Mouse (Mus musculus) myocyte (in vitro differentiated cells): ENCODE measurements around the gene Aebp2. TPM values are rescaled to one million over a fixed set of nuclear protein-coding genes. Genes with fewer than 3 reads are reported as not detected.
"Not testable (repeated sequence)": the region's sequence is repeated elsewhere in the genome, so short reads cannot be mapped to it uniquely, and the experiment has no call there.

ENCODE experiments used
- H3K27me3 ChIP-seq: one replicate; pipeline ENCODE4 v1.6.1; 2011; ENCODE audit not compliant: control insufficient read depth, insufficient read depth, insufficient read length
- H3K36me3 ChIP-seq: one replicate; pipeline ENCODE4 v1.6.1; 2011; ENCODE audit not compliant: control insufficient read depth, insufficient read depth
- H3K4me2 ChIP-seq: one replicate; pipeline ENCODE4 v1.6.1; 2011; ENCODE audit warnings: low read depth, control low read depth
- H3K4me3 ChIP-seq: one replicate; pipeline ENCODE4 v1.5.1; 2011; ENCODE audit warnings: mild to moderate bottlenecking, control low read depth, moderate library complexity
- H3K79me2 ChIP-seq: one replicate; pipeline ENCODE4 v1.6.1; 2011; ENCODE audit not compliant: control insufficient read depth, insufficient read depth
- H3ac ChIP-seq: one replicate; pipeline ENCODE4 v1.6.1; 2011; ENCODE audit not compliant: control insufficient read depth, insufficient read length
- CEBPB ChIP-seq: IDR thresholded peaks from 2 replicates; pipeline ENCODE4 v1.6.1; 2011; ENCODE audit warnings: mild to moderate bottlenecking, moderate library complexity; ENCODE audit not compliant: poor library complexity, insufficient read depth, severe bottlenecking
- E2F4 ChIP-seq: IDR thresholded peaks from one replicate; pipeline ENCODE4 v1.6.1; 2011; ENCODE audit warnings: mild to moderate bottlenecking, control low read depth, moderate library complexity; ENCODE audit not compliant: insufficient read depth
- MAX ChIP-seq: IDR thresholded peaks from one replicate; pipeline ENCODE4 v1.6.1; 2011; ENCODE audit warnings: low read depth, mild to moderate bottlenecking, control low read depth
- MYOD1 ChIP-seq, 3 experiments: IDR thresholded peaks; one replicate each; pipeline ENCODE4 v1.6.1; 2011; ENCODE audit warnings: control low read depth in 2 of 3, low read depth in 2 of 3, mild to moderate bottlenecking in 2 of 3, moderate library complexity in 1 of 3; ENCODE audit not compliant: insufficient read length in 2 of 3, control insufficient read depth in 1 of 3
- MYOG ChIP-seq, 3 experiments: IDR thresholded peaks; one replicate each; pipeline ENCODE4 v1.6.1; 2011; ENCODE audit warnings: control low read depth in 2 of 3, low read depth in 2 of 3, mild to moderate bottlenecking in 2 of 3; ENCODE audit not compliant: insufficient read length in 2 of 3, control insufficient read depth in 1 of 3, insufficient read depth in 1 of 3
- POLR2A ChIP-seq: IDR thresholded peaks from one replicate; pipeline ENCODE4 v1.6.1; 2011; ENCODE audit warnings: low read depth, mild to moderate bottlenecking, control low read depth, moderate library complexity; ENCODE audit not compliant: insufficient read length
- POLR2AphosphoS2 ChIP-seq: IDR thresholded peaks from one replicate; pipeline ENCODE4 v1.6.1; 2011; ENCODE audit warnings: low read depth, control low read depth; ENCODE audit not compliant: insufficient read length
- REST ChIP-seq: IDR thresholded peaks from one replicate; pipeline ENCODE4 v1.6.1; 2011; ENCODE audit warnings: mild to moderate bottlenecking, control low read depth, moderate library complexity; ENCODE audit not compliant: insufficient read depth, insufficient read length
- SRF ChIP-seq: IDR thresholded peaks from one replicate; pipeline ENCODE4 v1.6.1; 2011; ENCODE audit warnings: low read depth; ENCODE audit not compliant: control insufficient read depth, insufficient read length
- TCF12 ChIP-seq: IDR thresholded peaks from one replicate; pipeline ENCODE4 v1.6.1; 2011; ENCODE audit warnings: mild to moderate bottlenecking, control low read depth; ENCODE audit not compliant: poor library complexity, insufficient read depth, severe bottlenecking
- TCF3 ChIP-seq: IDR thresholded peaks from one replicate; pipeline ENCODE4 v1.6.1; 2011; ENCODE audit warnings: low read depth, control low read depth; ENCODE audit not compliant: insufficient read length
- USF1 ChIP-seq: IDR thresholded peaks from one replicate; pipeline ENCODE4 v1.6.1; 2011; ENCODE audit warnings: low read depth, mild to moderate bottlenecking, control low read depth, moderate library complexity
- polyA plus RNA-seq: library from polyadenylated mRNA; unstranded; fragments of >200 nt; fragmentation: generic; extraction: Trizol; gene quantifications from one replicate; pipeline ENCODE4 v1.2.1, GENCODE M21; 2012; ENCODE audit warnings: missing spikeins

Aebp2 gene
- polyA plus RNA-seq: 18.7 TPM

- H3K27me3 ChIP-seq: no peaks in the 10 kb centered on the region
- peak within 1 kb of the TSS; percentile 80 for H3K4me3 ChIP-seq
- H3ac ChIP-seq: peak within 1 kb of the TSS; percentile 99
- H3K4me2 ChIP-seq: peak within 1 kb of the TSS; percentile 80
- peaks cover 36% of the 10 kb centered on the region for H3K79me2 ChIP-seq
- TF ChIP-seq MYOG (IDR thresholded peaks at IDR 0.05; ENCODE audit: control insufficient read depth in 1 of 3, insufficient read depth in 1 of 3, insufficient read length in 2 of 3, low read depth in 2 of 3): no peak
- no peak for TF ChIP-seq E2F4
- no peak for TF ChIP-seq CEBPB
- no peaks in the 10 kb centered on the region for H3K36me3 ChIP-seq
These were observed at the start of gene Aebp2 for GRCm38 (mm10) chr6:140622391-140623225. TSS of gene Aebp2 (plus strand) at chr6:140622663.

- H3K4me2 ChIP-seq: no peak overlapping the region
- H3K4me3 ChIP-seq: no peak overlapping the region
- no peaks in the 10 kb centered on the region for H3K27me3 ChIP-seq
- no peak for TF ChIP-seq SRF
- TF ChIP-seq MYOD1 (IDR thresholded peaks at IDR 0.05; ENCODE audit: control insufficient read depth in 1 of 3, insufficient read length in 2 of 3, low read depth in 2 of 3): no peak
- TF ChIP-seq POLR2A: no peak
- TF ChIP-seq MAX: no peak
- no peak for TF ChIP-seq POLR2AphosphoS2
- TF ChIP-seq MYOG (IDR thresholded peaks at IDR 0.05; ENCODE audit: control insufficient read depth in 1 of 3, insufficient read depth in 1 of 3, insufficient read length in 2 of 3, low read depth in 2 of 3): no peak
- no peak for TF ChIP-seq REST
- TF ChIP-seq CEBPB: no peak
- TF ChIP-seq USF1: no peak
- no peak for TF ChIP-seq TCF3
- no peak overlapping the region for H3ac ChIP-seq
- no peaks in the 10 kb centered on the region for H3K79me2 ChIP-seq
- H3K36me3 ChIP-seq: peaks cover 4% of the 10 kb centered on the region
These were observed 47.5 kb upstream of the Aebp2 start for GRCm38 (mm10) chr6:140574943-140575342.

GRCm38 (mm10) chr6:140576133-140576532 lies 46.3 kb upstream of the Aebp2 start:
- H3ac ChIP-seq: no peak overlapping the region
- H3K4me3 ChIP-seq: no peak overlapping the region
- H3K79me2 ChIP-seq: no peaks in the 10 kb centered on the region
- no peaks in the 10 kb centered on the region for H3K36me3 ChIP-seq
- H3K4me2 ChIP-seq: no peak overlapping the region
- H3K27me3 ChIP-seq: no peaks in the 10 kb centered on the region
- peak in 1 of 3 experiments; percentile 44 for TF ChIP-seq MYOD1 (IDR thresholded peaks at IDR 0.05; ENCODE audit: control insufficient read depth in 1 of 3, insufficient read length in 2 of 3, low read depth in 2 of 3)
- no peak for TF ChIP-seq SRF

GRCm38 (mm10) chr6:140576961-140577821 lies 45.3 kb upstream of the Aebp2 start:
- Histone ChIP-seq H3K4me3 (no peak overlapping the region), H3K36me3 (no peaks in the 10 kb centered on the region), H3K4me2 (no peak overlapping the region), H3K79me2 (no peaks in the 10 kb centered on the region), H3ac (no peak overlapping the region), H3K27me3 (no peaks in the 10 kb centered on the region)
- no peak for TF ChIP-seq MAX
- TF ChIP-seq MYOG (IDR thresholded peaks at IDR 0.05; ENCODE audit: control insufficient read depth in 1 of 3, insufficient read depth in 1 of 3, insufficient read length in 2 of 3, low read depth in 2 of 3): no peak
- TF ChIP-seq POLR2AphosphoS2: no peak
- no peak for TF ChIP-seq E2F4
- TF ChIP-seq POLR2A: no peak
- TF ChIP-seq CEBPB: no peak

GRCm38 (mm10) chr6:140577822-140578170 lies 44.7 kb upstream of the Aebp2 start:
- Histone ChIP-seq H3K4me3 (no peak overlapping the region), H3K79me2 (no peaks in the 10 kb centered on the region), H3ac (no peak overlapping the region), H3K27me3 (no peaks in the 10 kb centered on the region), H3K36me3 (no peaks in the 10 kb centered on the region), H3K4me2 (no peak overlapping the region)
- TF ChIP-seq POLR2AphosphoS2 (no peak), MAX (no peak), POLR2A (no peak), REST (no peak), USF1 (no peak), MYOD1 (IDR thresholded peaks at IDR 0.05; ENCODE audit: control insufficient read depth in 1 of 3, insufficient read length in 2 of 3, low read depth in 2 of 3) (no peak), SRF (no peak), TCF12 (no peak), TCF3 (no peak), E2F4 (no peak), MYOG (IDR thresholded peaks at IDR 0.05; ENCODE audit: control insufficient read depth in 1 of 3, insufficient read depth in 1 of 3, insufficient read length in 2 of 3, low read depth in 2 of 3) (no peak), CEBPB (no peak)

GRCm38 (mm10) chr6:140578985-140579384 lies 43.5 kb upstream of the Aebp2 start:
- H3ac ChIP-seq, H3K36me3 ChIP-seq, H3K4me3 ChIP-seq, H3K79me2 ChIP-seq, H3K27me3 ChIP-seq, H3K4me2 ChIP-seq: not testable (repeated sequence)
